Mouse (Mus musculus): ENCODE measurements at regions not wholly inside any gene's neighbourhood (a gene's known extent, or its start where the extent isn't known, plus 50 kb on each side); places are given as distances from the start of the nearest gene placed in this dataset.

DNA sequence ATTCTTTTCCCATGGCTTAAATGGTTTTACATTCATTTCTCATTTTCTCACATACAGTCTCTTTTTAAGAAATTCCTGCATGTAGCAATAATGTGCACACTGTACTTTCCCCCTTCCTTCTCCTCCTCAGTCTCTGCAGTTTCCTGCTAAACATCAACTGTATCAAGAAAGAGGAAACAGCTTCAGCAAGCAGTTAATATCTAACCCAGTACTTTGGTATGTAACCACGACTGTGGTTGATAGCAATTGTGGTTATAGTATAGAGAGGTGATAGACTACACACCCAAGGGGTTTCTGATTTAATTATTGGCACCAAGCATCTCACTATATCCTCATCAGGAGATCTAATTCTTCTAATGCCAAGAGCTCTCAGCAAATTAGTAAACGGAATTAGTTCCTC lies 52.8 kb upstream of the Eci2 start:
- H3K27ac ChIP-seq (replicated peaks; ENCODE audit: insufficient read depth, low read depth, low read length) = no peak overlapping the region
- peak; percentile 9 for DNase-seq (ENCODE audit: extremely low read depth, low read depth, low spot score)
- no peaks in the 10 kb centered on the region for H3K27me3 ChIP-seq (ENCODE audit: control insufficient read depth, insufficient read depth, low read length)
- H3K79me2 ChIP-seq (ENCODE audit: control insufficient read depth, insufficient read depth, low read length) = no peaks in the 10 kb centered on the region
- WGBS = 56% methylated on average over 2 of the region's 2 CpGs
- H3K4me3 ChIP-seq (ENCODE audit: insufficient read depth, low read depth, low read length) = no peak overlapping the region
- H3K9ac ChIP-seq (ENCODE audit: low read depth, low read length) = no peak overlapping the region
- no peaks in the 10 kb centered on the region for H3K4me1 ChIP-seq (ENCODE audit: control insufficient read depth, insufficient read depth, low read length)
- no peaks in the 10 kb centered on the region for H3K36me3 ChIP-seq (ENCODE audit: control insufficient read depth, insufficient read depth, low read length)
- TF ChIP-seq POLR2A (IDR thresholded peaks at IDR 0.05; ENCODE audit: extremely low read depth, insufficient read depth, low read length) = no peak
- no peak for TF ChIP-seq CTCF (IDR thresholded peaks at IDR 0.05; ENCODE audit: low read depth, low read length)

DNA sequence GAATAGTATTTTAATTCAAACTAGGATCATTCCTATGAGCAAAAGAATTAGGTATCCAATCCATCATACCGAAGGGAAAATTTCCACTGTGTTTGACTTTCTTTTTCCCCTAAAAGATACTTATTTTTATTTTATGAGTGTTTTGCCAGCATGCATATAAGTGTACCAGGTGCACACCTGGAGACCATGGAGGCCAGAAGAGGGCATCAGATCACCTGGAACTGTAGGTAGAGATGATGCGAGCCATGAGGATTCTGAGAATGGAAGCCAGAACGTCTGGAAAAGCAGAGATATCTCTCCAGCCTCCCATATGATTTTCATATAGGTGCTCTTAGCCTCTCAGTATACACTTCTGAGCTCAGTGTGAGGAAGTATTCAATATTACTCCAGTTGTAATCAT lies 58.5 kb upstream of the Eci2 start:
- no peak overlapping the region for H3K27ac ChIP-seq (replicated peaks; ENCODE audit: insufficient read depth, low read depth, low read length)
- H3K9ac ChIP-seq (ENCODE audit: low read depth, low read length) = no peak overlapping the region
- no peak for DNase-seq (ENCODE audit: extremely low read depth, low read depth, low spot score)
- WGBS = 64% methylated on average over 3 of the region's 3 CpGs
- no peaks in the 10 kb centered on the region for H3K36me3 ChIP-seq (ENCODE audit: control insufficient read depth, insufficient read depth, low read length)
- no peaks in the 10 kb centered on the region for H3K27me3 ChIP-seq (ENCODE audit: control insufficient read depth, insufficient read depth, low read length)
- TF ChIP-seq CTCF (IDR thresholded peaks at IDR 0.05; ENCODE audit: low read depth, low read length) (peak; percentile 11; the same call in 1 of the 2 replicates), POLR2A (IDR thresholded peaks at IDR 0.05; ENCODE audit: extremely low read depth, insufficient read depth, low read length) (no peak)
- no peaks in the 10 kb centered on the region for H3K4me1 ChIP-seq (ENCODE audit: control insufficient read depth, insufficient read depth, low read length)
- no peaks in the 10 kb centered on the region for H3K79me2 ChIP-seq (ENCODE audit: control insufficient read depth, insufficient read depth, low read length)
- H3K4me3 ChIP-seq (ENCODE audit: insufficient read depth, low read depth, low read length) = no peak overlapping the region

DNA sequence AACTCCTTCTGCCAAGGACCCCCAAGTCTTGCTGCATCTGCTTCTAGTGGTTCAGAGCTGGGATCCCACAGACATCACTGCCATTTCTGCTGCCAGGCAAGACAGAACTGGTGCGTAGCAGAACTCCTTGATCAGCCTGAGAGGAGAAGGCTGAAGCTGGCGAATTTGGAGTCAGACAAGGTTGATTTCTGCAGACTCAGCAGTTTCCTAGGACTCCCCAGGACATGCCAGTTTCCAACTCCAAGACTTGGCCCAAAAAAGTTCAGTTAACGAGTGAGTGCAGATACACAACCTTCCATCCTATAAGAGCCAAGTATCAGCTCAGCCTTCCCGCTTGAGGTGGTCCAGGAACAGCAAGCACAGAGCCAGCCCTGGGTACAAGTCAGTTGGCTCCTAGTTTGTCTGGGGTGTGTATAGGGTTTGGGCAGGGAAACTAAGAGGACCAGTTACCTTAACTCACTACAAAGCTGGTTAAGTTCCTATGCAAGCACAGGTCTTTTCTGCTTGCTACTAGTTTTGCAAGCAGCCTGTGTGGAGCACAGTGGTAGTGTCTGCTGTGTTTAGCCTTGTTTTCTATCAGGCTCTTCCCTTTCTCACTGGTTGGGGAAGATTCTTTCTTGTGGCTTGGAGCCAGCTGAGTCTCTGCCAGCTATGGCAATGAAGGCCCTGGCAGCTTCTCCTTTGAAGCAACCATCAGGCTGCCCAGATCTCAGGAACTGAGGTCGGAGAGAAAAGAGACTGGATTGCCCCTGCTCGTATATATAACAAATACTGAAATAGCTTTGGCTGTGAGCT lies 60.5 kb upstream of the Eci2 start:
- 87% methylated on average over 6 of the region's 6 CpGs for WGBS
- TF ChIP-seq CTCF (IDR thresholded peaks at IDR 0.05; ENCODE audit: low read depth, low read length) (no peak), POLR2A (IDR thresholded peaks at IDR 0.05; ENCODE audit: extremely low read depth, insufficient read depth, low read length) (no peak)
- no peak for DNase-seq (ENCODE audit: extremely low read depth, low read depth, low spot score)
- no peak overlapping the region for H3K27ac ChIP-seq (replicated peaks; ENCODE audit: insufficient read depth, low read depth, low read length)
- no peaks in the 10 kb centered on the region for H3K79me2 ChIP-seq (ENCODE audit: control insufficient read depth, insufficient read depth, low read length)
- no peaks in the 10 kb centered on the region for H3K4me1 ChIP-seq (ENCODE audit: control insufficient read depth, insufficient read depth, low read length)
- no peak overlapping the region for H3K9ac ChIP-seq (ENCODE audit: low read depth, low read length)
- H3K4me3 ChIP-seq (ENCODE audit: insufficient read depth, low read depth, low read length) = no peak overlapping the region
- H3K27me3 ChIP-seq (ENCODE audit: control insufficient read depth, insufficient read depth, low read length) = no peaks in the 10 kb centered on the region
- H3K36me3 ChIP-seq (ENCODE audit: control insufficient read depth, insufficient read depth, low read length) = no peaks in the 10 kb centered on the region

DNA sequence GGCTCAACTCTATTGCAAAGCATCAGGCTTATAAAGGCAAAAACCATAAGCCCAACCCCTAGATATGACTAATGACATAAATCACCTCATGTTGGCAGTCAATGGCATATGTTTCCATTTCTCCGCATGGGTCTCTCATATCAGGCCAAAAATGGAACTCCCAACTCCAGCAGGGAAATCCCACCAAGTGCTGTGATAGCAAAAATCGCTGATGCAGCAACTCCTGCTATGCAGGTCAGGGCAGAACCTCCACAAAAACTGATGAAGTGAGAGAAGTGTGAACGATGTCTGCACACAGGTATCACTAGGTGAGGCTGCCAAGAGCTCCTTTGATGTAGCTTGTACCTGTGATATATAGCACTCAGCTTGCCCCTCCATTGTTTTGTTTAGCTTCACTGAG lies 64.3 kb upstream of the Eci2 start:
- H3K9ac ChIP-seq (ENCODE audit: low read depth, low read length) = no peak overlapping the region
- TF ChIP-seq POLR2A (IDR thresholded peaks at IDR 0.05; ENCODE audit: extremely low read depth, insufficient read depth, low read length) (no peak), CTCF (IDR thresholded peaks at IDR 0.05; ENCODE audit: low read depth, low read length) (no peak)
- no peak overlapping the region for H3K27ac ChIP-seq (replicated peaks; ENCODE audit: insufficient read depth, low read depth, low read length)
- no peaks in the 10 kb centered on the region for H3K36me3 ChIP-seq (ENCODE audit: control insufficient read depth, insufficient read depth, low read length)
- H3K79me2 ChIP-seq (ENCODE audit: control insufficient read depth, insufficient read depth, low read length) = no peaks in the 10 kb centered on the region
- H3K4me1 ChIP-seq (ENCODE audit: control insufficient read depth, insufficient read depth, low read length) = no peaks in the 10 kb centered on the region
- WGBS = 83% methylated on average over 3 of the region's 3 CpGs
- no peak overlapping the region for H3K4me3 ChIP-seq (ENCODE audit: insufficient read depth, low read depth, low read length)
- no peaks in the 10 kb centered on the region for H3K27me3 ChIP-seq (ENCODE audit: control insufficient read depth, insufficient read depth, low read length)
- DNase-seq (ENCODE audit: extremely low read depth, low read depth, low spot score) = no peak

DNA sequence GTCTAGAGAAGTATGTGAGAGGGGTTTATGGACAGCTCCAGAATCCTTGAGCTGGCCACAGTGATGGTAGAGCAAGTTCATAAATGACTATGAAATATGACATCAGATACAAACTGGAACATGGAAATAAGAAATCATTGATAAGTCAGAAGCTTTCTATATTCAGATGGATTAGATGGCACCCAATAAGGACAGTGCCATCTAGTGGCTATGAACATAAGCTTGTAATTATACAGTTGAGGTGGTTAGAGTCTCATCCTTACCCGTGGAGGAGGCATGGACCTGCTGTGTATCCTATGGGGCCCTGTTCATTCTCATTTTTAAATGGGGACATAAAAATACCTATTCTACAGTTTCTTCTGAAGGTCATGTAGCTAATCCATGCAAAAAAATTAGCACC lies 92.9 kb upstream of the Eci2 start:
- Histone ChIP-seq H3K4me1 (ENCODE audit: control insufficient read depth, insufficient read depth, low read length) (no peaks in the 10 kb centered on the region), H3K4me3 (ENCODE audit: insufficient read depth, low read depth, low read length) (no peak overlapping the region), H3K27ac (replicated peaks; ENCODE audit: insufficient read depth, low read depth, low read length) (no peak overlapping the region), H3K36me3 (ENCODE audit: control insufficient read depth, insufficient read depth, low read length) (no peaks in the 10 kb centered on the region), H3K27me3 (ENCODE audit: control insufficient read depth, insufficient read depth, low read length) (no peaks in the 10 kb centered on the region), H3K79me2 (ENCODE audit: control insufficient read depth, insufficient read depth, low read length) (no peaks in the 10 kb centered on the region), H3K9ac (ENCODE audit: low read depth, low read length) (no peak overlapping the region)
- DNase-seq (ENCODE audit: extremely low read depth, low read depth, low spot score) = peak; percentile 44
- WGBS = 13% methylated on average over 1 of the region's 1 CpGs
- no peak for TF ChIP-seq POLR2A (IDR thresholded peaks at IDR 0.05; ENCODE audit: extremely low read depth, insufficient read depth, low read length)
- peak; percentile 53 for TF ChIP-seq CTCF (IDR thresholded peaks at IDR 0.05; ENCODE audit: low read depth, low read length)

DNA sequence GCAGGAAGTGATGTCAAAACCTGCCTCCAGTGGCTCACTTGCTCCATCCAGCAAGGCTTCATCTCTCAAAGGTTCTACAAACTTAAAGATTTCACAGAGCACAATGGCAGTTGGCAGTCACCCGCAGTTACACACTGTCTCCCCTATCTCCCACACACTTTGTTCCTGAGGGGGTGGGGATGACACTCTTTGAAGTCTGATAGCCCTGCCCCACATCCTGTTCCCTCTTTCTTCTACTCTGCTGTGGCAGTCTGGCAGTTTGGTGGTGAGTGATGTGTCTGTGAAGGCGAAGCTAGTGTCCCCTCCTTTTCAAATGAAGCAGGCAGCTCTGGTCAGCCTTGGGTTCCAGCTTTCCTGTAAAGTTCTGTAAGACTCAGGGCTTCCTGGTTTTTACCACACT lies 102.6 kb upstream of the Eci2 start:
- no peak for TF ChIP-seq POLR2A (IDR thresholded peaks at IDR 0.05; ENCODE audit: extremely low read depth, insufficient read depth, low read length)
- TF ChIP-seq CTCF (IDR thresholded peaks at IDR 0.05; ENCODE audit: low read depth, low read length) = no peak
- H3K27ac ChIP-seq (replicated peaks; ENCODE audit: insufficient read depth, low read depth, low read length) = no peak overlapping the region
- no peaks in the 10 kb centered on the region for H3K27me3 ChIP-seq (ENCODE audit: control insufficient read depth, insufficient read depth, low read length)
- WGBS = 51% methylated on average over 2 of the region's 2 CpGs
- H3K36me3 ChIP-seq (ENCODE audit: control insufficient read depth, insufficient read depth, low read length) = no peaks in the 10 kb centered on the region
- DNase-seq (ENCODE audit: extremely low read depth, low read depth, low spot score) = no peak
- H3K9ac ChIP-seq (ENCODE audit: low read depth, low read length) = no peak overlapping the region
- no peak overlapping the region for H3K4me3 ChIP-seq (ENCODE audit: insufficient read depth, low read depth, low read length)
- no peaks in the 10 kb centered on the region for H3K79me2 ChIP-seq (ENCODE audit: control insufficient read depth, insufficient read depth, low read length)
- no peaks in the 10 kb centered on the region for H3K4me1 ChIP-seq (ENCODE audit: control insufficient read depth, insufficient read depth, low read length)
